Mouse (Mus musculus) megakaryocyte, embryonic 14.5 days (primary cell): ENCODE measurements around the gene Lexm.

ENCODE experiments used
- FLI1 ChIP-seq: IDR thresholded peaks from 2 replicates; pipeline ENCODE4 v1.6.1; 2012; ENCODE audit warnings: low read length, inconsistent platforms, mixed read lengths
- GATA1 ChIP-seq: IDR thresholded peaks from 3 replicates; pipeline ENCODE4 v1.6.1; 2012; ENCODE audit warnings: mixed read lengths, low read length, inconsistent platforms, borderline replicate concordance

DNA sequence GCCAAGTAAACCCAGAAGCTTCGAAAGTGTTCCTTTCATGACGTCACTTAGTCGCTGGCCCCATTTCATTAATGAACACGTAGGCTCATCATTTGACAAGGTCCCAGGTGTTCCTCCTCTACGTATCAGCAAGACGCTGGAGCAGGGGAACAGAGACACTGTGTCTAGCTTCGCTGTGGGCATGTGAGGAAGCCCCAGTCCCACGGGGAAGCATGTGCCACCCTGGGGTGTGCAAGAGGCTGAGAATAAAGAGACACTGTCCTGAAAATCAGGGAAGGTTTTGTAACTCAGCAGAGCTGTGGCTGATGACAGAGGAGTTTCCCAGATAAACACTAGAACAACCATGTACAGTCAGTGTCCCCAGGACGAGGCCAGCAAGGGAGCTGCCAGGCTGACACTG lies 20.0 kb downstream of the Lexm start:
- TF ChIP-seq GATA1: no peak
- no peak for TF ChIP-seq FLI1
